Mouse (Mus musculus) hindbrain, embryonic 16.5 days (tissue): Measurements from ENCODE around the gene Nt5c1a. TPM values are rescaled to one million over a fixed set of nuclear protein-coding genes. Genes with fewer than 3 reads are reported as not detected.

Source experiments
- ATAC-seq: fragments of 200-750 bp; cut with Nextera tagmentation; 2 replicates; pipeline ENCODE4 v1.8.0; 2017; ENCODE audit warnings: moderate TSS enrichment, moderate library complexity
- H3K27ac ChIP-seq: fragments of 300-500 bp; sonication (generic); 2 replicates; pipeline ENCODE4 v1.5.1; 2014; ENCODE audit warnings: low read depth, mild to moderate bottlenecking, control low read depth, low read length, moderate library complexity
- H3K27me3 ChIP-seq: fragments of 300-500 bp; sonication (generic); replicated peaks from 2 replicates; pipeline ENCODE4 v1.6.1; 2014; ENCODE audit warnings: low read length; ENCODE audit not compliant: control insufficient read depth, insufficient read depth
- H3K36me3 ChIP-seq: fragments of 300-500 bp; sonication (generic); 2 replicates; pipeline ENCODE4 v1.6.1; 2014; ENCODE audit warnings: mild to moderate bottlenecking, low read length, moderate library complexity, mixed read lengths; ENCODE audit not compliant: control insufficient read depth, insufficient read depth
- H3K4me1 ChIP-seq: fragments of 300-500 bp; sonication (generic); 2 replicates; pipeline ENCODE4 v1.6.1; 2014; ENCODE audit warnings: low read depth, low read length; ENCODE audit not compliant: control insufficient read depth, insufficient read depth
- H3K4me2 ChIP-seq: fragments of 300-500 bp; sonication (generic); 2 replicates; pipeline ENCODE4 v1.6.1; 2014; ENCODE audit warnings: mild to moderate bottlenecking, low read length, control low read depth, moderate library complexity
- H3K4me3 ChIP-seq: fragments of 300-500 bp; sonication (generic); 2 replicates; pipeline ENCODE4 v1.5.1; 2014; ENCODE audit warnings: mild to moderate bottlenecking, low read length, control low read depth, moderate library complexity
- H3K9ac ChIP-seq: fragments of 300-500 bp; sonication (generic); 2 replicates; pipeline ENCODE4 v1.6.1; 2014; ENCODE audit warnings: low read depth, mild to moderate bottlenecking, control low read depth, low read length, moderate library complexity
- H3K9me3 ChIP-seq: fragments of 300-500 bp; sonication (generic); 2 replicates; pipeline ENCODE4 v1.6.1; 2014; ENCODE audit warnings: mild to moderate bottlenecking, low read length, moderate library complexity; ENCODE audit not compliant: control insufficient read depth
- WGBS: fragments of 180-500 bp; shearing (Covaris S2); extraction: QIAGEN DNeasy Blood & Tissue Kit; methylation state at CpG from one replicate; pipeline ENCODE4 v1.1.7; 2014; 5-methylcytosine and 5-hydroxymethylcytosine counted together
- polyA plus RNA-seq: library from polyadenylated mRNA; unstranded; fragments of >200 nt; fragmentation: Nextera tagmentation; extraction: Ambion mirVana; gene quantifications from 2 replicates; pipeline ENCODE4 v1.2.1, GENCODE M21; 2015

Gene Nt5c1a
- polyA plus RNA-seq, 1 experiment from 2014 or later = 0.16 TPM

DNA sequence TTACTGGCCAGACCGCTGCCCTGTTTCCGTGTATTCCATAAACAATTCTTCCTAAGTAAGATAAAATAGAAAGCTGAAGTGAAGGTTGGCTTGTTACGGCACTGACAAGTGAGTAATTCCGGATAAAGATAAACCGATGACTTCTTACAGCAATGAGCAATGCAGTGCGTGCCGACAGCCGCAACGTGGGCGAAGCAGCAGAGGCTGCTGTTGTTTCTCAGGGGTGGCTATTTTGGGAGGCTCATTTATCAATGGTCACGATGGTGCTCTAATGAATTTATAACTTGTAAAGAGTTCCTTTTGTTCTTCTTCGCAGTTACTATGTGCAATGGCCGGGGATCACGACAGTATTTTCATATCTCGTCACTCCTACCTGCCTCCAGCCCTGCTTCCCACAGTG, 37.1 kb upstream of the Nt5c1a start:
- Histone ChIP-seq H3K27me3 (no peaks in the 10 kb centered on the region; the same call in 1 of the 2 replicates), H3K4me2 (no peak overlapping the region), H3K9ac (no peak overlapping the region), H3K36me3 (no peaks in the 10 kb centered on the region), H3K4me1 (peaks cover 7% of the 10 kb centered on the region), H3K27ac (no peak overlapping the region), H3K4me3 (no peak overlapping the region), H3K9me3 (peaks cover 2% of the 10 kb centered on the region; the same call in 1 of the 2 replicates)
- 87% methylated on average over 15 of the region's 15 CpGs for WGBS
- no peak for ATAC-seq

DNA sequence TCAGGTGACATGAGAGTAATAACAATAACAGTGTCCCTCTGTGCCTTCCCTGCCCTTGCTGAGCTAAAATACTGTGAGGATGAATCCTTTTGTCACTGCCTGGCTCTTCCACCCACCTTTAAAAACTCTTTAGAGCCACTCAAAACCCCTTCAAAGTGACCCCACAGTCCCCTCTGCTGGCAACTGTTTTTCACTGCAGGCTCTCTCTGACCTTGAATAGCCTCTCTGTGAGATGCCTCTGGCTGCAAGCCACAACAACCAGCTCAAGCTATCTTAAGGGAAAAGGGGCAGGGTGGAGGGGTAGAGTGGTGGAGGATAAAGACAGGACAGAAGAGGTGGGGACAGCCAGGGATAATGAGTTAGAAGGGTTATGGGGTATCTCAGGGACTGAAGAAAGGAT, 29.5 kb upstream of the Nt5c1a start:
- no peak for ATAC-seq
- Histone ChIP-seq H3K4me3 (no peak overlapping the region), H3K27ac (no peak overlapping the region), H3K9me3 (peaks cover 5% of the 10 kb centered on the region), H3K27me3 (no peaks in the 10 kb centered on the region), H3K36me3 (no peaks in the 10 kb centered on the region), H3K4me1 (no peaks in the 10 kb centered on the region), H3K4me2 (no peak overlapping the region), H3K9ac (no peak overlapping the region)

DNA sequence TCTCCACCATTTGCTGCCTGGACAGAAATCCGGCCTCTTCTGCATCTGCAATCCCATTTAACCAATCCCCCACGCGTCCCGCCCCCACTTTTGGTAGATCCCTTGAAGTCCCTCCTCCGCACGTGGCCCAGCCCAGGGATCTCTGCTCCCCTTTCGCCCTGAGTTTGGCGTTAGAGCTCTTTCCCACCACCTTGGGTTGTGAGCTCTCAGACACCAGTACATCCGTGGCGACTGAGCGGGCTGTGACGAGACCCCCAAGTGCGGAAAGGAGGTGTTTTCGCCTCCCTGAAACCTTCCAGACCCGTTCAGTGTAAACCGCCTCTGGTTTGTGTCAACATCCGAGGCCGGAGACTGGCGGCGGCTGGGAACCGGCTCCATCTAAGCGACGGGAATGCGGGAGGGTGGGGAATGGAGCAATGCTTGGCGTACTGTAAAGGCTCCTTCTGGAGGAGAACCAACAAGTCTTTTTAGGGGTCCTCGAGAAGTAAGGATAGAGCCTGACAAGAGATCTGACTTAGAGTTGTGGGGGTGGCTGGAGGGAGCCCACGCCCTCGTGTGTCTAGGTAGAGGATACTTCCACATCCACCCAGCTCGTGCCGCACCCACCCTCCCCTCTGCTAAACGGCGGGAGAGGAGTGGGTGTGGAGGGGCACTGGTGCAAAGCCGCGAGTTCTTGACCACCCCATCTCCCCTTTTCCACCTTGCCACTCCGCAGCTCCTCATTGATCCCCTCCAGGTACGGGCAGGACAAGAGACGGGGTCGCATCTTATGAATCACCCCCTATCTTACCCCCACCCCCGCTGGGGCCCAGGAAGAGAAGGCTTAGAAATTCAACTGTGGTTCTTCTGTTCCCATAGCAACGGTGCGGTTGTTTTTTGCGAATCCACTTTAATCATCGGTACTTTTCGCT, 18.7 kb upstream of the Nt5c1a start, which contains the start of gene Hpcal4:
Gene Hpcal4 (plus strand): TSS at position 900 of the 911 bp plus-strand sequence.
- peak within 1 kb of the TSS; percentile 49 for H3K4me3 ChIP-seq
- H3K27me3 ChIP-seq = no peaks in the 10 kb centered on the region; the same call in 1 of the 2 replicates
- H3K27ac ChIP-seq = peak within 1 kb of the TSS; percentile 69
- H3K36me3 ChIP-seq = no peaks in the 10 kb centered on the region
- no peaks in the 10 kb centered on the region for H3K9me3 ChIP-seq
- peaks cover 15% of the 10 kb centered on the region for H3K4me1 ChIP-seq
- WGBS = under 1% methylated on average over 44 of the region's 44 CpGs
- peak; percentile 67 for ATAC-seq
- H3K9ac ChIP-seq = peak within 1 kb of the TSS; percentile 61
- H3K4me2 ChIP-seq = peak within 1 kb of the TSS; percentile 72

DNA sequence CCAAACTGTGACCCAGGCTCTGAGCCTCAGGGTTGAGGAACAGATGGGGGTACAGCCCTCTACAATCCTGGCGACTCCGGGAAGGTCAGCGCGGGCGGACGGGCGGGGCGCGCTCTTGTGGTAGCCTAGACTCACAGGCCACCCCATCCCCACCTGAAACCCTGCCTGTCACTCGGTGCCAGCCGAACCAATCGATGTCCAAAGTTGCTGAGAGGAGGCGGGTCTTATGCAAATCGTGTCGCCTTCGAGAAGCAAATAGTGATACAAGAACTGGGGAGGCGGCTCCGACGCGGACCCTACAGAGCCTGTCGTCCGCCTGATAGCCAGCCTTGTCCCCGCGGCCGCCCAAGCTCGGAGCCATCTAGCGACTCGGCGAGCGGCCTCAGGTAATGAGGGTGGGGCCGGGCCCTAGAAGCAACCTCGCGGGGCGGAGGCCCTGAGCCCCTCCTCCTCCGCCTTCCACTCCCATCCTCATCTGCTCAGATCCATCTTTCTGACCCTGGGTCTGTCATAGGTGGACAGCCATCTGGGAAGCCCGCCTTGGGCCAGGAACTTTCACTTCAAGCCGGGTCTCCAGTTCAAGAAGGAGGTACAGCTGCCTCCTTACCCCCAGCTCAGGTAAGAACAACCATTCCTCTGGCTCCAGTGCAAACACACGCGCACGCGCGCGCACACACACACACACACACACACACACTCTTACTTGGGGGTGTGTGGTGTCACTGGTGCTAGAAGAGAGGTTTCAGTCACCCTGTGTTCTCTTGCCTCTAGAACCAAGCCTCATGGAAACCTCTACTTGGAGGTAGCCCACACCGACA, 17.9 kb upstream of the Nt5c1a start:
- Histone ChIP-seq H3K4me2 (peak overlapping the region; percentile 72), H3K27me3 (no peaks in the 10 kb centered on the region; the same call in 1 of the 2 replicates), H3K4me1 (peaks cover 15% of the 10 kb centered on the region), H3K4me3 (peak overlapping the region; percentile 49), H3K9ac (peak overlapping the region; percentile 61), H3K9me3 (no peaks in the 10 kb centered on the region), H3K36me3 (no peaks in the 10 kb centered on the region), H3K27ac (peak overlapping the region; percentile 69)
- WGBS = 13% methylated on average over 40 of the region's 44 CpGs
- peak; percentile 94 for ATAC-seq

DNA sequence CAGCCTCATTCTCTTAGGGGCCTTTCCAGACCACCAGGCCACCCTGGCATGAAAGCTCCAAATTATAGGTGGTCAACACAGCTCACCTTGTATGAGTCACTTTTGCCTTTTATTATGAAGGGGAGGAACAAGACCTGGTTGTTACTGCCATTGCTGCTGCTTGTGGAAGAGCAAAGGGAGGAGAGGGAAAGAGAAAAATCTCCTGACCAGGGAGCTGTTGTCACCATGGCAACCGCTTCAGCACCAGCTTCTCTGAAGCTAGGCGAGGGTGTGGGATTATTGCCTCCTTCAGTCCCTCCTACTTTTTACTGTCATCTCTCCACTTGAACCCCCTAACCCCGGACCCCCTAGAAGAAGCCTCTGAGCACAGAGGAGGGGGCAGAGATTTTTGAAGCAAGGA, 16.5 kb upstream of the Nt5c1a start:
- Histone ChIP-seq H3K27ac (peak overlapping the region; percentile 9; the same call in 1 of the 2 replicates), H3K9me3 (no peaks in the 10 kb centered on the region), H3K36me3 (no peaks in the 10 kb centered on the region), H3K4me2 (peak overlapping the region; percentile 72), H3K4me3 (no peak overlapping the region), H3K27me3 (no peaks in the 10 kb centered on the region; the same call in 1 of the 2 replicates), H3K4me1 (peaks cover 15% of the 10 kb centered on the region), H3K9ac (no peak overlapping the region; the same call in 1 of the 2 replicates)
- WGBS = 45% methylated on average over 3 of the region's 3 CpGs
- ATAC-seq = 0 out of 2 replicates have a peak, but pooled peaks have one; percentile 22

DNA sequence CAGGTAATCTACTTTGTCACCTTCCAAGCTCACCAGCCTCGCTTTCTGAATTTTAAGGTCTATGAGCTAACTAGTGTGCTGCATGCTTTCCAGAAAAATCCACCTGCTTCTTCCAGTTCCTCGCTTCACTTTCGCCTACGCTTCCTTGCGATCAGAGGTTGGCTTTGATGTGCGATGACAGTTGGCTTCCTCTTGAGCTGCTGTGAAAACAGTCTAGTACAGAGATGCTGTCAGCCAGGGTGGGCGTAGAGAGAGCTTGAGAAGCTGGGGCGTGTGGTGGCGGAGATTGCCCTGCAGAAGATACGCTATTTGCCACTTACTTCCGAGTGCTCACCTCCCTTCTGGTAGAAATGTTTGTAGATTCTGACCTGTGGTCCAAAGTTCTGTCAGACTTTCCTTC, 9.0 kb upstream of the Nt5c1a start:
- H3K4me1 ChIP-seq = no peaks in the 10 kb centered on the region
- no peak overlapping the region for H3K4me2 ChIP-seq
- no peaks in the 10 kb centered on the region for H3K27me3 ChIP-seq
- ATAC-seq = no peak
- H3K27ac ChIP-seq = no peak overlapping the region
- no peak overlapping the region for H3K4me3 ChIP-seq
- no peak overlapping the region for H3K9ac ChIP-seq
- 89% methylated on average over 11 of the region's 11 CpGs for WGBS
- peaks cover 6% of the 10 kb centered on the region; the same call in 1 of the 2 replicates for H3K36me3 ChIP-seq
- H3K9me3 ChIP-seq = no peaks in the 10 kb centered on the region

DNA sequence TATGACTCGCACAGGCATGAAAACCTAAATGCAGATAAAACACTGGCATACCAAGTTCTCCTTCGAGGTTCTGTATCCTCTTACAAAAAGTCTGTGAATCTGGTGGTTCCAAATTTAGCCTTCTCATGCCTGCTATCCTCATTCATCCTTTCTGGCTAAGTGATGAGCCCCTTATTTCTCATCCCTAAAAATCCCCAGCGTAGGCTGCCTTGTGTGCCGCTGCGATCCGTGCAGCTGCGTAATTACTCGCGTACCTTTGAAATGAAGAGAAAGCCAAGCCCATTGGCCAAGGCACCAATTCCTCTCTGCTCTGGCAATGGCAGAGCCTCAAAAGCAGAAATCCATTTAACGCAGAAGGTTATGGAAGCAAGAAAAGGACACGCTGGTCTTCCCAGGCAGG, 7.5 kb upstream of the Nt5c1a start:
- ATAC-seq = no peak
- no peaks in the 10 kb centered on the region for H3K9me3 ChIP-seq
- WGBS = 89% methylated on average over 11 of the region's 11 CpGs
- H3K27ac ChIP-seq = no peak overlapping the region
- no peaks in the 10 kb centered on the region for H3K27me3 ChIP-seq
- H3K9ac ChIP-seq = no peak overlapping the region
- H3K4me2 ChIP-seq = no peak overlapping the region
- H3K4me3 ChIP-seq = no peak overlapping the region
- H3K36me3 ChIP-seq = peaks cover 6% of the 10 kb centered on the region; the same call in 1 of the 2 replicates
- no peaks in the 10 kb centered on the region for H3K4me1 ChIP-seq

DNA sequence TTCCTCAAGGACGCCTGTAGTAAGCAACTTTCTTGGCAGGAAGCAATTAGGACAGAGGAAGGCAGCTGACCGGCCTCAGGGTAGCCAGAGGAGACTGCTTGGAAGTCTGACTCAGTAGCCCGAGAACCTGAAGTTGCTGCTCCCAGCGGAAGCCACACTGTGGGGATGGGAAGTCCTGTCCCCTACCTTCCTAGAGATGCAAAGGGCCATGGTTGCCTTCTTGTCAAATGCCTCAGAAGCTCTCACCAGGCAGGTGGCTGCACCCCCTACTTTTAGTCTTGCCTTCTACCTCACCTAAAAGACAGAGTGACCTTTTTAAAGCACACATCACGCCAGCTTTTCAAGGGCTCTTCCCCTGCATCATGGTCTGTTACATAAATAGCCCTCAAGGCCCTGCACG, 4.6 kb upstream of the Nt5c1a start:
- Histone ChIP-seq H3K9ac (no peak overlapping the region), H3K4me1 (peaks cover 10% of the 10 kb centered on the region; the same call in 1 of the 2 replicates), H3K4me2 (no peak overlapping the region), H3K9me3 (no peaks in the 10 kb centered on the region), H3K36me3 (peaks cover 3% of the 10 kb centered on the region; the same call in 1 of the 2 replicates), H3K4me3 (no peak overlapping the region), H3K27me3 (peaks cover 12% of the 10 kb centered on the region), H3K27ac (no peak overlapping the region)
- WGBS = 78% methylated on average over 6 of the region's 6 CpGs
- ATAC-seq = no peak
